Mouse (Mus musculus) megakaryocyte, embryonic 14.5 days (primary cell): ENCODE results near the gene Ripply3. TPM values are rescaled to one million over a fixed set of nuclear protein-coding genes. Genes with fewer than 3 reads are reported as not detected.
A peak's percentile ranks its signal among the peaks of the same experiment; 100 is the strongest.
"Not testable (repeated sequence)": the region's sequence is repeated elsewhere in the genome, so short reads cannot be mapped to it uniquely, and the experiment has no call there.

Source experiments
- H3K27me3 ChIP-seq: replicated peaks from 2 replicates; pipeline ENCODE3; 2012; ENCODE audit warnings: inconsistent platforms
- H3K36me3 ChIP-seq: replicated peaks from 2 replicates; pipeline ENCODE3; 2012; ENCODE audit warnings: low read length, inconsistent platforms, mixed read lengths
- H3K4me1 ChIP-seq: 2 replicates; pipeline ENCODE4 v1.6.1; 2012; ENCODE audit warnings: inconsistent platforms
- H3K4me3 ChIP-seq: replicated peaks from 2 replicates; pipeline ENCODE3; 2012; ENCODE audit warnings: moderate library complexity, mild to moderate bottlenecking, inconsistent platforms
- H3K9me3 ChIP-seq: 2 replicates; pipeline ENCODE4 v1.6.1; 2012; ENCODE audit warnings: inconsistent platforms
- FLI1 ChIP-seq: IDR thresholded peaks from 2 replicates; pipeline ENCODE4 v1.6.1; 2012; ENCODE audit warnings: low read length, inconsistent platforms, mixed read lengths
- GATA1 ChIP-seq: IDR thresholded peaks from 3 replicates; pipeline ENCODE4 v1.6.1; 2012; ENCODE audit warnings: mixed read lengths, low read length, inconsistent platforms, borderline replicate concordance
- polyA plus RNA-seq: library from polyadenylated mRNA; stranded (reverse); fragments of >175 nt; gene quantifications from 2 replicates; pipeline ENCODE4 v1.2.3, GENCODE M21; 2012; ENCODE audit warnings: low replicate concordance; ENCODE audit not compliant: insufficient read depth

Ripply3 gene
- polyA plus RNA-seq, 1 experiment, result not detected

DNA sequence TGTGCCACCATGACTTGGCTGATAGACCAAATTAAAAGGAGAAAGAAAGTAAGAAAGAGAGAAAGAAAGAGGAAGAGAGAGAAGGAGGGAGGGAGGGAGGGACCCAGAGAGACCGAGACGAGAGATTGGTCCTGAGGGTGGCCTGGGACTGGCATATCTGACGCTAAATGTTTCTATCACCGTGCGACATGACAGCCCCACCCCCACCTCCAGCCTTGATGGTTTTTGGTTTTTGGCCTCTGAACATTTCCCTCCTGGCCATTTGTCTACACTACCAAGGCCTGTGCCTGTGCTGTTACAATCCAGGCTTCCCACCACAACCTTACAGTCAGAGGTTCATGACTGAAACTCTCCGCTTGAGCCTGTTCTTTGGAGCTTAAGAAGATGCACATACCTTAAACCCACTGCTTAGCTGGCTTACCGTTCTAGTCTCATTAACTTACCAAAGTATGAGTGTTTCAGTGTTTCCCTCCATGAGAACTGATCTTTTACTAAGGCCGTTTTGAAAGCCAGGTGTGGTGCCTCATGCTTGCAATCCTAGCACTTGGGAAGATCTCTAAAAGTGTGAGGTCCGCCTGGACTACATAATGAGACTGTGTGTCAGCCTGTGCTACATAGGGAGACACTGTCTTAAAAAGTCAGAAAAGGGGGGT lies 3.1 kb downstream of the Ripply3 start:
- H3K36me3 ChIP-seq, result no peaks in the 10 kb centered on the region
- no peak for TF ChIP-seq GATA1
- peaks cover 37% of the 10 kb centered on the region for H3K27me3 ChIP-seq
- no peaks in the 10 kb centered on the region for H3K9me3 ChIP-seq
- peaks cover 37% of the 10 kb centered on the region for H3K4me1 ChIP-seq
- H3K4me3 ChIP-seq, result no peak overlapping the region

DNA sequence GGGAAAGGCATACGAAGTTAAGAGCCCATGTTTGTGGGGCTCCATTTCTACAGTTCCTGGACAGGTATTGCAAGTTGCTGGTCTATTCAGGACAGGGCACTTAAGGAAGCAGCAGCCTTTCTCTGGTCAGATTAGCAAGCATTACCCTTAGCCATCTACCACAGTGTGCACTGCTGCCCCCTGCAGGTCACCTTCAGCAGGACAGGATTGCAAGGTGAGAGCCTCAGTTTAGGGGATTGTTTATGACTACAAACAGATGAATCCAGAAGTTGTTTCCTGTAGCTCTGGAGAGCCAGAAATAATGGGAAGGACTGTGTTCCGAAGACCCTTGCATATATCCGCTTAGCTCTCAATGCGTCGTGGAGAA lies 3.6 kb downstream of the Ripply3 start:
- Histone ChIP-seq H3K4me1 (peaks cover 37% of the 10 kb centered on the region), H3K4me3 (no peak overlapping the region), H3K27me3 (peaks cover 34% of the 10 kb centered on the region), H3K36me3 (no peaks in the 10 kb centered on the region), H3K9me3 (no peaks in the 10 kb centered on the region)
- TF ChIP-seq GATA1 (no peak), FLI1 (no peak)

DNA sequence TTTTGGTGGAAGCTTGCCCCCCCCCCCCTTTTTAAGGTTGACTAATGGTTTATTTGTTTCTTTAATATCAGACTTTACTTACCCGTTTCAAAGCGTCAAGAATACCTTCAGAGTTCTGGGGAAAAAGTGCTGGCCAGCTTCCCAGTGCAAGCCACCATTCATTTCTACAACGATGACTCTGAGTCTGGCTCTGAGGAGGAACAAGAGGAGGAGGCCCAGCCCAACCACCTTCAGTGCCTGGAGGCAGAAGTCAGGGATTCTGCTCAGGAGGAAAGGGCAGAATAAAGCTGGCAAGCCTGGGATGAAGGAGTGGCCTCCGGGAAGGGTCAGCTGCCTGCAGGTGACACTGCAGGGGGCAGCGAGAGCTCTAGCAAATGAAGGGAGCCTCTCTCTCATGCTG lies 7.4 kb downstream of the Ripply3 start:
- TF ChIP-seq FLI1, result no peak
- TF ChIP-seq GATA1, result no peak
- Histone ChIP-seq H3K9me3 (no peaks in the 10 kb centered on the region; the same call in 1 of the 2 replicates), H3K27me3 (peaks cover 6% of the 10 kb centered on the region), H3K36me3 (no peaks in the 10 kb centered on the region), H3K4me1 (peaks cover 15% of the 10 kb centered on the region), H3K4me3 (no peak overlapping the region)

DNA sequence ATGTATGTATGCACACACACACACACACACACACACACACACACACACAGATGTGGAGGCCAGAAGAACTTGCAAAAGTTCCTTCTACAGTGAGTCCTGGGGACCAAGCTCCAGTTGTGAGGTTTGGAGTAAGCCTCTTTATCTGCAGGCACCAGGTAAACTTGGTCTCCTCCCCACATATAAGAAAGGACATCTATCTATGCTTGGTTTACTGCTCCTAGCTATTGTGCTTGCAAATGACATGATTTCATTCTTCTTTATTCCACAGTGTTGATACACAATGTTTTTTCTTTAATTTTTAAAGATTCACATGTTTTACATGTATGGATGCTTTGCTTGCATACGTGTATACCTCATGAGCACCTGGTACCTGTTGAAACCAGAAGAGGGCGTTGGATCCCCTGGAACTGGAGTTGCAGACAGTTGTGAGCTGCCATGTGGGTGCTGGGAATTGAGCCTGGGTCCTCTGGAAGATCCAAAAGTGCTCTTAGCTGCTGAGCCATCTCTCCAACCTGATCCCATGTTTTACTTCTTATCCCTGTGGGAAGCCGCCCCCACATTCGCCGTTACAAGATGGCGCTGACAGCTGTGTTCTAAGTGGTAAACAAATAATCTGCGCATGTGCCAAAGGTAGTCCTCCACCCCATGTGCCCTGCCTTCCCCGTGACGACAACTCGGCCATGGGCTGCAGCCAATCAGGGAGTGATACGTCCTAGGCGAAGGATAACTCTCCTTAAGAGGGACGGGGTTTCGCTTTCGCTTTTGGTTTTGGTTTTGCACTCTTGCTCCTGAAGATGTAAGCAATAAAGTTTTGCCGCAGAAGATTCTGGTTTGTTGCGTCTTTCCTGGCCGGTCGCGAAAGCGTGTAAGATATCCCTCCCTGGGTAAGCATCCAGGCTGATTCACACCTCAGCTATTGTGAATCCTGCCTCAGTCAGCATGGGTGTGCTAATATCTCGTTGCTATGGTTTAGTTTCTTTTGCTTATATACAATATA lies 11.2 kb downstream of the Ripply3 start:
- not testable (repeated sequence) for H3K27me3 ChIP-seq, H3K9me3 ChIP-seq, H3K4me3 ChIP-seq, H3K36me3 ChIP-seq
- H3K4me1 ChIP-seq, result peaks cover 15% of the 10 kb centered on the region

DNA sequence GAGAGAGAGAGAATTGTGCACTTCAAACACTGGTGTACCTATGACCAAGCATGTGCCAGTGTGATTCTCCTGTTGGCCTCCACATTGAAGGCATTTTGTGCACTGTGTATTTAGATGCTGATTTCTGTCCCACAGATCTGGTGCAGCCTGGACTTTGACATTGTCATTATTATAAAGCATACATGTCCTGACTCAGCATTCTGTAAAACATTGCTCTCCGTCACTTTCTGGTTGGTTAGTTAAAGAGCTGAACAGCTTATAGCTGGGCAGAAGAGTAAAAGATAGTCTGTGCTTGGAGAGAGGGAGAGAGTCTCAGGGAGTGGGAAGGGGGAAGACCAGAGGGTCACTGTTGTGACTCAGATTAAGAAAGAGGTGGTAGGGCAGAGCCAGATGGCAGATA lies 17.5 kb downstream of the Ripply3 start:
- H3K36me3 ChIP-seq, result no peaks in the 10 kb centered on the region
- no peak overlapping the region for H3K4me3 ChIP-seq
- TF ChIP-seq FLI1 (no peak), GATA1 (no peak)
- H3K27me3 ChIP-seq, result peaks cover 4% of the 10 kb centered on the region
- H3K9me3 ChIP-seq, result no peaks in the 10 kb centered on the region
- H3K4me1 ChIP-seq, result peaks cover 39% of the 10 kb centered on the region

DNA sequence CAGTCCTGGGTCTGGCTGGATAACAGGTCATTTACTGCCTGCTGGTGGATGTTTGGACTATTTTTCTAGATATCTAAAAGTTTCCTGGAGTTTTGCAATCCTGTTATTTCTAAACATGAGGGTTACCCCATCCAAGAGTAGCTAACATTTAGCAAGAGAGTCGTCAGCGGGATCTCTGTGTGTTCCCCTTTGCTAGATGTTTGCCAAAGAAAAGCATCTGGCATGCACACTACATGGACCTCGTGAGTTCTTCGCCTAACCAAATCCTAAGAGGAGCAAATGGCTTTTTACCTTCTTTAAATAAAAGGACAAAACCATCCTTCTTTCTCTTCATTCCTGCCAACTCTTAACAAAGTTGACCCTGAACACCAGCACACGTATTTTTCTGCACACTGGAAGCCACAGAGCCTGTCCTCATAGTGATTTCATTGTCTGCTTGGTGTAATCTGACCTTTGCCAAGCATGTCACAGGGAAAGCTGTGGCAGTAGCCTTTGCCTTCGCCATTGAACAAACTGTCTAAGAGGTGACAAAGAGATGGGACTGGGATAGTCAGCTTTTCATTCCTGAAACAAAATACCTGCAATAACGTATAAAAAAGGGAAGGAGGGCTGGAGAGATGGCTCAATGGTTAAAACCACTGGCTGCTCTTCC lies 19.0 kb downstream of the Ripply3 start:
- no peak overlapping the region for H3K4me3 ChIP-seq
- H3K9me3 ChIP-seq, result no peaks in the 10 kb centered on the region
- H3K27me3 ChIP-seq, result peaks cover 4% of the 10 kb centered on the region
- no peak for TF ChIP-seq FLI1
- no peak for TF ChIP-seq GATA1
- H3K4me1 ChIP-seq, result peaks cover 34% of the 10 kb centered on the region
- no peaks in the 10 kb centered on the region for H3K36me3 ChIP-seq

DNA sequence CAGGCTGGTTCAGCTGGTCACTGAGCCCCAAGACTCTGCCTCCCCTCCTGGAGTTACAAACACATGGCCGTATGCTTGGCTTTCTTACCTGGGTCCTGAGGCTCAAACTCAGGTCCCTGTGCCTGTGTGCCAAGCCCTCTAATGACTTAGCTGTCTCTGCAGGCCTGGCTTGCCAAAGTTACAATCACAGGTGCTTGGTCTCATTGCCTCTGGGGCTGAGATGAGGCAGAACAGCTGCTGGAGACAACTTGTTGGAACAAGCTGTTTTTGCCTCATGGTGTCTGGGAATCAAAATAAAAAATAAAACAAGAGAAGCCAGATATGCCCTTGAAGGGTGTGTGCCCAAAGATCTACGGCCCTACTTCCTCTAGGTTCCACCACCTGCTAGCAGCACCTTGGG lies 20.6 kb downstream of the Ripply3 start:
- Histone ChIP-seq H3K9me3 (no peaks in the 10 kb centered on the region), H3K27me3 (peaks cover 5% of the 10 kb centered on the region), H3K4me3 (no peak overlapping the region), H3K4me1 (peaks cover 39% of the 10 kb centered on the region), H3K36me3 (no peaks in the 10 kb centered on the region)
- TF ChIP-seq GATA1 (no peak), FLI1 (no peak)

DNA sequence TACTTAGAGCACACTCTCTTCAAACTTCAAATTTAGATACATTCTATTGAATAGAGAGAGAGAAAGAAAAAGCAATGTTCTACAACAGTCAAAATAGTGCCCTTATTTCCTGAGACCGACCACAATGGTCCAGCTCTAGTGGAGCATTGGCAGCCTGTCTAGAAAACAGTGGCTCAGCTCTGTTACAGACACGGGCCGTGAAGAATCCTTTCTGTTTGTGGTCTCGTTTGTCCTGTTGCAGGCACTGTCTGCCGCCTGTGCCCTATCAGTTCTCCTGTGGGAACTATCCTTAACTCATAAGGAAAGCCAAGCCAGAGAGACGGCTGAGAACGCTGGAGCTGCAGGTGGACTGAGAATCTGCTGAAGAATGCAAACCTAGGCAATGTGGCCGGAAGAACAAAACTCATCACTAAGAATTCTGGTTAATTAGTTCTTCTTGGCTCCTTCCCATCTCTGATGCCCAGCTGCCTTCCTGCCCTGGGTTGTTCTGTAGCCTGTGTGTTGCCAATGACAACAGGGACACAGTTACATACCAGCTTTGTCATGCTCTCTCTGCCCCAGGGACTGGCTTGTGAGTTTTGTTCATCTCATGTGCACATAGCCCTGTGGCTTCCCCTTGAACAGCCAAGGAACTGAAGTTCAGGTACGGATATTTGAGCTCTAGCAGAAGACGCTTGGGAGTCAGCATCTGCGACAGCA lies 21.5 kb downstream of the Ripply3 start:
- TF ChIP-seq GATA1 (no peak), FLI1 (no peak)
- no peaks in the 10 kb centered on the region for H3K9me3 ChIP-seq
- H3K36me3 ChIP-seq, result no peaks in the 10 kb centered on the region
- H3K27me3 ChIP-seq, result peaks cover 5% of the 10 kb centered on the region
- H3K4me1 ChIP-seq, result peaks cover 46% of the 10 kb centered on the region
- H3K4me3 ChIP-seq, result peak overlapping the region; percentile 62

DNA sequence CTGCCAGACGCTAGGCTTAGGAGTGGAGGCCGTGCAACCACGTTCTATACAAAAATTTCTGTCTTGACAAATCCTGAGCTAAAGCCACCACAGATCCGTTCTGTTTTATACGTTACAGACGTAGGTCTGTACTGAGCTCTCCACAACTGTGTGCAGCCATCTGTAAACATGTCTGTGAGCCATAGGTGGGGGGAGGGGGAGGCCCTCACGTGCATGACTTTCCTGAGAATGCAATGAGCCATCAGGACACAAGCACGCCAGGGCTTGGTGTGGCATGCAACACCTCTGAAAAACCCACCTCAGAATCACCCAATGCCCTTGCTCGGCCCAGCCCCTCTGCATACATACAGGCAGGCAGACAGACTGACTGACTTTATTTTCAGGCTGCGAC lies 22.1 kb downstream of the Ripply3 start:
- Histone ChIP-seq H3K36me3 (no peaks in the 10 kb centered on the region), H3K4me1 (peaks cover 42% of the 10 kb centered on the region), H3K9me3 (no peaks in the 10 kb centered on the region), H3K27me3 (peaks cover 5% of the 10 kb centered on the region), H3K4me3 (no peak overlapping the region)
- TF ChIP-seq GATA1, result no peak
- TF ChIP-seq FLI1, result no peak
